Mouse (Mus musculus) heart, embryonic 12.5 days (tissue): ENCODE measurements around the gene Shld2. TPM values are rescaled to one million over a fixed set of nuclear protein-coding genes. Genes with fewer than 3 reads are reported as not detected.

Experiments
- ATAC-seq: fragments of 200-750 bp; cut with Nextera tagmentation; 2 replicates; pipeline ENCODE4 v1.8.0; 2017; ENCODE audit warnings: moderate TSS enrichment, moderate library complexity; ENCODE audit not compliant: insufficient number of reproducible peaks, low FRiP score
- H3K27ac ChIP-seq: fragments of 300-500 bp; sonication (generic); 2 replicates; pipeline ENCODE4 v1.5.1; 2016; ENCODE audit warnings: mild to moderate bottlenecking, moderate library complexity; ENCODE audit not compliant: poor library complexity, severe bottlenecking
- H3K27me3 ChIP-seq: fragments of 300-500 bp; sonication (generic); replicated peaks from 2 replicates; pipeline ENCODE4 v1.6.1; 2016; ENCODE audit warnings: mild to moderate bottlenecking, moderate library complexity
- H3K36me3 ChIP-seq: fragments of 300-500 bp; sonication (generic); 2 replicates; pipeline ENCODE4 v1.6.1; 2016; ENCODE audit warnings: mild to moderate bottlenecking, moderate library complexity
- H3K4me1 ChIP-seq: fragments of 300-500 bp; sonication (generic); replicated peaks from 2 replicates; pipeline ENCODE4 v1.6.1; 2016; ENCODE audit warnings: mild to moderate bottlenecking
- H3K4me2 ChIP-seq: fragments of 300-500 bp; sonication (generic); 2 replicates; pipeline ENCODE4 v1.6.1; 2016; ENCODE audit warnings: mild to moderate bottlenecking, moderate library complexity
- H3K4me3 ChIP-seq: fragments of 300-500 bp; sonication (generic); 2 replicates; pipeline ENCODE4 v1.5.1; 2016; ENCODE audit warnings: mild to moderate bottlenecking
- H3K9ac ChIP-seq: fragments of 300-500 bp; sonication (generic); 2 replicates; pipeline ENCODE4 v1.6.1; 2016; ENCODE audit warnings: mild to moderate bottlenecking, moderate library complexity
- H3K9me3 ChIP-seq: fragments of 300-500 bp; sonication (generic); replicated peaks from 2 replicates; pipeline ENCODE4 v1.6.1; 2016; ENCODE audit warnings: mild to moderate bottlenecking, moderate library complexity
- WGBS: fragments of 180-500 bp; shearing (Covaris S2); methylation state at CpG from one replicate; pipeline ENCODE4 v1.1.7; 2016; 5-methylcytosine and 5-hydroxymethylcytosine counted together
- polyA plus RNA-seq: library from polyadenylated mRNA; unstranded; fragments of >200 nt; fragmentation: Nextera tagmentation; extraction: Ambion mirVana; gene quantifications from 2 replicates; pipeline ENCODE4 v1.2.1, GENCODE M21; 2016

The Shld2 gene
- polyA plus RNA-seq, 1 experiment from 2014 or later, result 7.8 TPM

DNA sequence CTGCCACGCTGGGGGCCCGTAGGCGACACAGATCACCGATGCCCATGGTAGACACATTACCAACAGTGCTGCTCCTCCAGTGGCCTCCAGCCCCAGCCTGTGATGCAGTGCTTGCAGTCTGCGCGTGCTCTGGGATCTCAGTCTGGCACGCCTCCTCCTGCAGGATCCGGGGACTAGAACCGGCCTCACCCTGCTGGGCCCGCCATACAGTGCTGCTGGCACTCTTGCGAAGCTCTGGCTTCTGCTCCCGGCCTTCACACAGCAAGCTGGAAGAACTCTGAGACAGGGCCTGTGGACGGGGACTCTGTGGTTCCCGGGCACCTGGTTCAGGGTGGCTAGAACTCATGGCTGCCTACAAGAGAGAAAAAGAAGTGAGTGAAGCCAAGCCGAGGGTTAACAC is 114.8 kb downstream of the Shld2 start:
- peaks cover 14% of the 10 kb centered on the region for H3K4me1 ChIP-seq
- H3K4me3 ChIP-seq, result no peak overlapping the region
- H3K27me3 ChIP-seq, result peaks cover 31% of the 10 kb centered on the region
- no peak for ATAC-seq
- H3K27ac ChIP-seq, result no peak overlapping the region
- no peaks in the 10 kb centered on the region for H3K9me3 ChIP-seq
- no peak overlapping the region for H3K9ac ChIP-seq
- no peaks in the 10 kb centered on the region for H3K36me3 ChIP-seq
- H3K4me2 ChIP-seq, result no peak overlapping the region
- WGBS, result 88% methylated on average over 15 of the region's 15 CpGs

DNA sequence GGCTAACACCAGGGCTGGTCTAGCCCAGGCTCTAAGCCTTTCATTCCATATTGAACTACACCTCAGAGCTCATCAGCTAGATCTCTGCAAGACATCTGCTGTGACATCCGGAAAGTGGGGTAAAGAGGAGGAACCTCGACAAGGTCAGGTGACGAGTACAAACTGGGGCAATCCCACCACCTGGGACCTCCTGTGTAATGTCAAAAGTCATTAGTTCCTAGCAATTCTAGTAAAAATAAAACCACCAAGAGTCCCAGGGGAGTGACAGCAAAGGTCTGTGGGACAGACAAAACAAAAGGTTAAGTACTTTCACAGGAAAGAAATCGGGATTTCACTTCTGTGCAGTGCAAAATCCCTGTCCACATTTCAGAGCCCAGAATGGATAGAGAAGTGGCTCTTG is 116.4 kb downstream of the Shld2 start:
- H3K9me3 ChIP-seq, result no peaks in the 10 kb centered on the region
- no peak overlapping the region for H3K4me3 ChIP-seq
- H3K27ac ChIP-seq, result no peak overlapping the region
- H3K27me3 ChIP-seq, result peaks cover 21% of the 10 kb centered on the region; the same call in 1 of the 2 replicates
- 81% methylated on average over 4 of the region's 4 CpGs for WGBS
- H3K4me1 ChIP-seq, result peaks cover 13% of the 10 kb centered on the region
- no peak for ATAC-seq
- H3K36me3 ChIP-seq, result no peaks in the 10 kb centered on the region
- no peak overlapping the region for H3K9ac ChIP-seq
- H3K4me2 ChIP-seq, result no peak overlapping the region

DNA sequence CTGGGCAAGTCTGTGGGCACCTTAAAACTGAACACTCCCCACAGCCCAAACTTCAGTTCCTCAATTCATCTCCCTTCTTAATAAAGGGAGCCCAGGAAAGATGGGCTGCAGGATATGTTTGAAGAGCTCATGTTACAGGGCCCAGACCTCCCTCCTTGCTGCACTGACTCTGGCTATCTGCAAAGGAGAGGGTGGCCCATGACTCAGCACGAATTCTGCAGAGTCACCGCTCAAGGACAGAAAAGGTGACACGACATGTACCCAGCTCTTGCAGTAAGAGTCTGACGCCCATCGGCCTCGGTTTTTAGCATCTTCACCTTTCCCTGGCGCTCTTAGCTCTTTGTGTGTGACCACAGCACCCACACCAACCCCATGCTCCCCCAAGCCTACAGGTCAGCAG is 119.9 kb downstream of the Shld2 start:
- H3K4me1 ChIP-seq, result peaks cover 8% of the 10 kb centered on the region
- no peak overlapping the region for H3K4me3 ChIP-seq
- 54% methylated on average over 7 of the region's 7 CpGs for WGBS
- H3K9ac ChIP-seq, result no peak overlapping the region
- H3K27me3 ChIP-seq, result peaks cover 6% of the 10 kb centered on the region; the same call in 1 of the 2 replicates
- H3K9me3 ChIP-seq, result no peaks in the 10 kb centered on the region
- no peak overlapping the region for H3K27ac ChIP-seq
- no peaks in the 10 kb centered on the region for H3K36me3 ChIP-seq
- no peak overlapping the region for H3K4me2 ChIP-seq
- peak; percentile 88 for ATAC-seq

DNA sequence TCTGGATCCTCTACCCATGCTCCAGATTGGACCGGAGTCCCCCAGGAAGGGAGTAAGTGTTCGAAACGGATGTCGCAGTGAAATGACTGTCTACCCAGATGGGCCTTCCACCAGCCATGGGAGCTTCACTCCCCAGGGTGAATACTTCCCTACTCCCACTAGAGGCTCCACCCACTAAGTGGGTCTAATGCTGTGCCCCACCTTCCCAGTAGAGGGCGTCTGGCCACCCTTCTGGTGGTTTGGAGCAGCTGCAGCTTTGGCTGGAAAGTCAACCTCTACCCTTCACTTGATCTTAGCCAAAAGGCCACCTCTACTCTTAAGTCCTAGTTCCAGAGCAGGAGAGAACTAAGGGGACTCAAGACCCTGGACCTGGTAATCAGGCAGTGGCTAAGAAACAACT is 121.7 kb downstream of the Shld2 start:
- Histone ChIP-seq H3K27me3 (0 out of 2 replicates have a peak, but pooled peaks cover 4% of the 10 kb centered on the region), H3K4me1 (peaks cover 8% of the 10 kb centered on the region), H3K9me3 (no peaks in the 10 kb centered on the region), H3K9ac (no peak overlapping the region), H3K27ac (no peak overlapping the region), H3K4me3 (no peak overlapping the region), H3K36me3 (no peaks in the 10 kb centered on the region), H3K4me2 (no peak overlapping the region)
- peak; percentile 49; the same call in 1 of the 2 replicates for ATAC-seq
- 65% methylated on average over 5 of the region's 5 CpGs for WGBS

Other genes with a start within 250 kb of the Shld2 start
- gene Anxa8, start 224.5 kb downstream of the Shld2 start, polyA plus RNA-seq, result 0.61 and 0.74 TPM in 2 replicates
- gene A630023A22Rik, start 207.7 kb downstream of the Shld2 start, polyA plus RNA-seq, result not detected in 2 replicates
- gene Npy4r, start 158.0 kb downstream of the Shld2 start, polyA plus RNA-seq, result 0.19 and 0.22 TPM in 2 replicates
- 0.27 and 0.80 TPM in 2 replicates for gene Gprin2, start 108.8 kb downstream of the Shld2 start, polyA plus RNA-seq
- gene Syt15, start 90.9 kb downstream of the Shld2 start, polyA plus RNA-seq, result 0.26 and 0.72 TPM in 2 replicates
- 66.4 and 70.8 TPM in 2 replicates for gene Glud1, start 234 bp upstream of the Shld2 start, polyA plus RNA-seq
- not detected in 2 replicates for gene Fam25c, start 44.9 kb upstream of the Shld2 start, polyA plus RNA-seq
- 1.9 and 2.3 TPM in 2 replicates for gene Sncg, start 64.3 kb upstream of the Shld2 start, polyA plus RNA-seq
- gene Mmrn2, start 65.0 kb upstream of the Shld2 start, polyA plus RNA-seq, result 31.3 and 32.0 TPM in 2 replicates
- 53.9 and 58.0 TPM in 2 replicates for gene Bmpr1a, start 192.8 kb upstream of the Shld2 start, polyA plus RNA-seq
- not detected in 2 replicates for gene 9230112D13Rik, start 212.3 kb upstream of the Shld2 start, polyA plus RNA-seq